Mouse (Mus musculus) layer of hippocampus, adult 9-10 months (tissue): Measurements from ENCODE around the gene Rhebl1.

ENCODE experiments used
- DNase-seq: peaks from one replicate; pipeline ENCODE4 v3.0.0; 2022; ENCODE audit warnings: low spot score

Rhebl1 gene

DNA sequence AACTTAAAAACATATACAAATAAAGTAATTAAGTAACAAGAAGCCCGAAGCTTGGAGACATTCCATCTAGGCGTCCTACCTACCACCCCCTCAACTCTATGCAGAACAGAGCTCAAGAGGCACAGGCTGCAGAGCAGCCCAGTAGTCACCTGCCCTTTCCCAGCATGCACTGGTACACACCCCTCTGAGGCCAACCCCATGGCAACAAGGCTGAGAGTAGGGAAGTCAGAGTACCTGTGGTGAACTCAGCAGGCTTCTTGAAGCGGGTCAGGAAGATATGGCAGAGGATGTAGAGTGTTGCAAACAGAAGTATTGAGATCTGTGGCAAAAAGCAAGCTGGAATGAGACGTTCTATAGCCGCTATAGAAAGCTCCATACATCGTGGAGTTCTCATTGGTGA, 20.6 kb upstream of the Rhebl1 start:
- no peak for DNase-seq

DNA sequence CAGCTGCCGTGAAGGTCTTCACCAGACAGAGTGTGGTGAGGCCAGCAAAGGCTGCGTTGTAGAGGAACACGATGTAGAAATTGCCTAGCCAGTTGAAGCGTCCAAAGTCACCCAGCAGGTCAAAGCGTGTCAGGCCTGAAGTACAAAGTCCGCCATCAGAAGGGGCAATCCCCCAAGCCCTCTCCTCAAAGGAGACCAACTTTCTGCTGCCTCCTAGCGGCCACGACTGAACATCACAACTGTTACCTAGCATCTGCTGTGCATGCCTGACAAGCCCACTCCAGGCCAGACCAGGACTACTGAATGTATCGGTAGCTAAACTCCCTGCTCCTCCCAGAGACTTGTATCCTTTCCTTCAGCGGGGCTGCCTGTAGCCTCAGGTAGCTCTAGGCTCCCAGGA, 10.4 kb upstream of the Rhebl1 start:
- DNase-seq = no peak

DNA sequence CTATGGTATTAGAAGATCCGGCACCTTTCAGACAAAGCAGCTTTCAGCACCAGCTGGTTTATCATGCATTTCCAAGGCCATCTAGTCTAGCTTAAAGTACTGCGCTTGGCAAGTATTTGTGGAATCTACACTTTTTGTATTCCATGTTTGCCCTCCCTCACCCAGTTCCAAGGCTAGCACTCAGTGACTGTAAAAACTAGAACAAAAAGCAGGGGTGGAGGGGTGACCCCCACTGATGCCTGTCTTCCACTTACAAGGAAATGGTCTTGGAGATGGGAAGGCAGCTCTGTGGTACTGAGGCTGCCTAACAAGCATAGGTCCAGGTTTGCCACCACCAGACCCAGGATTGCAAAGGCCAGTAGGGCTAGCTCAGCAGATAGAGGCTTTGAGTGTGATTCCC, 8.3 kb upstream of the Rhebl1 start:
- no peak for DNase-seq

DNA sequence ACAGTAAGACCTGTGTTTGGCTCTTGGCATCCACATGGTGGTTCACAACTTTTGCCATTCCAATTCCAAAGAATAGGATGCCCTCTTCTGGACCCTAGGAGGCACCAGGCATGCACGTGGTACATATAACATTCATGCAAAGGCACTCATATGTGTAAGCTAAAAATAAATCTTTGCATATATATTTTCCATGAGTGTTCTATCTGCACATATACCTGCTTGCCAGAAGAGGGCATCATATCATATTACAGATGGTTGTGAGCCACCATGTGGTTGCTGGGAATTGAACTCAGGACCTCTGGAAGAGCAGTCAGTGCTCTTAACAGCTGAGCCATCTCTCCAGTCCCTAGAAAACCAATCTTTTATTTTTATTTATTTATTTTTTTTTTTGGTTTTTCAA, 7.2 kb upstream of the Rhebl1 start:
- DNase-seq = no peak

DNA sequence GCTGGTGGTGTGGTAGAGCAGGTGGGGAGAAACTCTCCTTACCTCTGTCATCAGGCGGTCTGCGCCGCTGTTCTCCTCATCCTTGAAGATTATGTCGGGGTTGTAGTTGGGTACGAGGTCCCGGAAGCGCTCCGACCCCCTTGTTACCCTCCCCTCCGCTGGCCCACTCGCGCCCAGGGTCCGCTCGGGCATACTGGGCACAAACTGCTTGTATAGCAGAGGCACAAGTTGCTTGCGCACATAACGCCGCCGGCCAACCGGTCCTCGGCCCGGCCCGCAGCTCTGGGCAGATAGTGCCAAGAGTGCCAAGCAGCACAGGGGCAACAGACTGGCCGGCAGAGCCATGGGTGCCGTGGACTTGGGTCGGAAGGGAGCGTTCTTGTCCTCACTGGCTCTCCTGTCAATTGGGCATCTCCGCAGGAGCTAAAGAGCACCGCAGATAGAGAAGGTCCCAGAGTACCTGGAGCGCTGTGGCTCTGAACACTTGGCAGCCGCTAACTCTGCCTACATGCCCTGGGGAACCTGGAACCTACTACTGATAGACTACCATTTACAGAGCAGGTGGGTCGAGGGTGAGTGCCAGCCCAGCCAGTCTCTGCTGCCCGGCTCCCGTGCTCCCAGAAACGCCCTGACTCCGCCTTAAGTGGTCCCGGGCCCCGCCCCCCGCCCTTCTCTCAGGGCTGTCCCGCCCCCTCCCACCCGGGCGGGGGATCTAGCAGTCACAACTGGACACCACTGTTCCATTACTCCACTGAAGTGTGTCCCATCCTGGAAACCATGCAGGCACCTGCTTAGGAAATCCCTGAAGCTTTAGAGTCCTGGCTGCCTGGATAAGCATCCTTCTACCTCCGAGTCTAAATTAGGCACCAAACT, 3.8 kb upstream of the Rhebl1 start, which contains the start of gene Dhh:
Dhh (minus strand) TSS at position 613 of the 873 bp plus-strand sequence.
- DNase-seq = no peak

DNA sequence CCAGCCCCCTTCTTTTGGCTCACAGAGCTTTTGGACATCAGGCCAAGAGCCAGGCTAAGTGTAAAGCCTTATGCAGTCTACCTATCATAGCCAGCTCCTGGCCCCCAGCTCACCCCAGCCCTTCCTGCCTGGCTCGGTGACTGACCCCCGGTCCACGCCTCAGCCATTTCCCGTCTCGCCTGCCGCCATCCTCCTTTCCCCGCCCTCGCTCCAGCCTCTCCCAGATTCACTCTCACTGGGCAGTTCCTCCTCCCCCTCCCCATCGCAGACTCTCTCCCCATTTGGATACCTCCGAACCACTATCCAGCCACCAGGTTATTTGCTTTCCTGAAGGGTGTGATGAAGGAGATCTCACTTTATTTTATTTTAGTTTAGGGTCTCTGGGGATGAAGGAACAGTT, 3.2 kb upstream of the Rhebl1 start:
- DNase-seq = no peak

GRCm38 (mm10) chr15:98895635-98896589, 1.6 kb upstream of the Rhebl1 start:
- no peak for DNase-seq

DNA sequence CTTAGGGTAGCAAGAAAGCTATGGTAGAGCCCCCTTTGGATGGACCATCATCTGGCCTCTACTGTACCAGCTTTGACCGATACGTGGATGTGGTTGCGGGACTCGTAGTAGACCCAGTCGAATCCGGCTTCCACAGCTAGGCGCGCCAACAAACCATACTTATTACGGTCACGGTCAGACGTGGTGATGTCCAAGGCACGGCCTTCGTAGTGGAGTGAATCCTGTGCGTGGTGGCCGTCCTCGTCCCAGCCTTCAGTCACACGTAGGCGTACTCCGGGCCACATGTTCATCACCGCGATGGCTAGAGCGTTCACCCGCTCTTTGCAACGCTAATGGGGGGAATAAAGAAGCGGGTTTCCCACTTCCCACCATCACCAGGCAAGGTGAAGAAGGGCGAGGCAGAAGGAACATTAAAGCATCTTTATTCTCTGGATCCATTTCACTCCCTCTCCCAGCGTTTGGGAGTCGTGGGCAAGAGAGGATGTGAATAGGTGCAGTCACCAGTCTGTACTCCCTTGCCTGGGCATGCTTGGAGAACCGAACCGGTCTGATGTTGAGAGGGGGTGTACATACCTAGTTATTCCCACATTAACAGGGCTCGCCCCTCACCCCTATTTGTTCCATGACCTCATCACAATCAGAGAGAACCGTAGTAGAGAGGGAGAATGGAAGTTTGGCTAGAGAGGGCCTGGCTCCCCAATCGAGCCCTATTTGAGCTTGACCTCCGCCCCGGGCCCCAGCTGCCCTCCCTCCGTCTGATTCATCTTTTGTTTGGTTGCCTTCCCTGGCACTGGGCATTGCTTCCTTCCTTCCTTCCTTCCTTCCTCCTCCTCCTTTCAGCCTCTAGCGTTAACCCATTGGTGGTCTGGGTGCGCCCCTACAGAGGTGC, 650 bp upstream of the Rhebl1 start:
- DNase-seq = no peak

DNA sequence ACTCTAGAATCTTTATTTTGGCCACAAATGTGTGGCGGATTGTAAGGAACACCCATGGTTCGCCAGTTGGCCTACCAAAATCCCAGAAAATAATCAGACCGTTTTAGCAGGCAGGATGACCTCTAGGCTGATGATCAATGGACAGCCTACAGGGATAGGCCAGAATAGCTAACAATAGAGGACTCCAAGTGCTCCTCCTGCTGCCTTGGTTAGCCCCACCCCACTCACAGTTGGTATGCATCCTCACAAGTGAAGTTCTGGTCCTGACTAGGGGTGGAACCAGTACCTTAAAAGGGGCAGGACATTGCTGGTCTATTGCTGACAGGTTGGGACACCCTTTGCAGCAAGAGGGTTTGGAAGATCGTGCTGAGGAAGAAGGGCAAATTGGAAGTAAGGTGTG, 1.3 kb downstream of the Rhebl1 start:
- no peak for DNase-seq

- peak; percentile 59 for DNase-seq
Measured at GRCm38 (mm10) chr15:98891907-98892606, 2.3 kb downstream of the Rhebl1 start.

DNA sequence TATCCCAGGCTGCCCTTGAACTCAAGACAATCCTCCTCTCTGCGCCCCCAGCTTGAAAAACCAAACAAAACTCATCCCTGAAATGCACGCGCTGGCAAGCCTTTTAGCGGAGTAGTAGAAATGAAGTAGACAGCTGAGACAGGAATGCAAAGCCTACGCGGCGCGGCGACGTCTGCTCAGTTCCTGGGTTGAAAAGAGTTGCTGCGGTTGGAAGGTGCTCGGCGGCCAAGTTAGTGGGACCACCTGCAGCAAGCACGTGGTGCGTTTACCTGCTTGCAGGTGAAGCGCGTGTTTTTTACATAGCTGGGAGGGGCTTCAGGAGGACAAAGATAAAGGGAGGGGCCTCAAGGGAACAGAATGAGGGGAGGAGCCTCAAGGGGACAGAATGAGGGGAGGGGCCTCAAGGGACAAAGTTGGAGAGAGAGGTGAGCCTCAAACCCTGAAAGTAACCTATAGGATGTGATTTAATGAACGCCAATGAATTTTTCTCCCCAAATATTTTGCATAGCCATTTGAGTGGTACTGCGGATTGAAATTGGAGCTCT, 3.1 kb downstream of the Rhebl1 start:
- no peak for DNase-seq

GRCm38 (mm10) chr15:98887526-98887925, 6.8 kb downstream of the Rhebl1 start:
- DNase-seq = no peak

- DNase-seq = no peak
Measured at GRCm38 (mm10) chr15:98886667-98887387, 7.5 kb downstream of the Rhebl1 start.

- DNase-seq = no peak
Measured at GRCm38 (mm10) chr15:98884106-98884505, 10.2 kb downstream of the Rhebl1 start.

DNA sequence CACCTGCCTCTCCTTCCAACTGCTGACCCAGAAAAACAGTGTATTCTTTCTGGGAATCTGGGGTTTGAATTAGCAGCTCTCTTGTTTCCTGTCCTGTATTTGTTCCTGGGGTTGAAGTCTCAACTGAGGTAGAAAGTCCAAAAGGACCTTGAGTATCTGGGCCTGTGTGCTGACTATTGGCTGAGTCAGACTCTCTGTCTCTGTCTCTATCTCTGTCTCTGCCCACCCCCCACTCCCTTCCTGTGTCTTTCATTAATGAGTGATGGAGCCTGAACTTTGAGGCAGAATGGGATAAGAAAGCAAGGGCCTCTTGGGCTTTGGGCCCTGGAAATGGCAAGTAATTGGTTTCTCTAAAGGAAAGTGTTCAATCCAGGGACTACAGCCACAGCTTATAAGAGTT, 10.7 kb downstream of the Rhebl1 start:
- no peak for DNase-seq

DNA sequence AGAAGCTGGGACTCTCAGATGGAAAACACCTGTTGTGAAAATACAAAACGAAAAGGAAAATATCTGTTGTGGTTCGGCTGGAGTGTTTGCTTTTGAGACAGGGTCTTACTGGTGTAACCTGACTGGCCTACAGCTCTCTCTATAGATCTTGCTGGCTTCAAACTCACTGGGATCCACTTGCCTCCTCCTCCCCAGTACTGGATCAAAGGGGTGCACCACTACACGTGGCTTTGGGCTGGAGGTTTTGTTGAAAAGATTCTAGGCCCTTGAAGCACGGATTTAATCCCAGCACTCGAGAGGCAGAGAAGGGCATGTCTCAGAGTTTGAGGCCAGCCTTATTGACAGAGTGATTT, 12.7 kb downstream of the Rhebl1 start:
- no peak for DNase-seq

GRCm38 (mm10) chr15:98880978-98881655, 13.2 kb downstream of the Rhebl1 start:
- DNase-seq = peak; percentile 81

- DNase-seq = peak; percentile 73
Measured at GRCm38 (mm10) chr15:98877331-98877730, 17.0 kb downstream of the Rhebl1 start.
